Mouse (Mus musculus): ENCODE measurements at regions not wholly inside any gene's neighbourhood (a gene's known extent, or its start where the extent isn't known, plus 50 kb on each side); places are given as distances from the start of the nearest gene placed in this dataset.
"Not testable (repeated sequence)": the region's sequence is repeated elsewhere in the genome, so short reads cannot be mapped to it uniquely, and the experiment has no call there.

DNA sequence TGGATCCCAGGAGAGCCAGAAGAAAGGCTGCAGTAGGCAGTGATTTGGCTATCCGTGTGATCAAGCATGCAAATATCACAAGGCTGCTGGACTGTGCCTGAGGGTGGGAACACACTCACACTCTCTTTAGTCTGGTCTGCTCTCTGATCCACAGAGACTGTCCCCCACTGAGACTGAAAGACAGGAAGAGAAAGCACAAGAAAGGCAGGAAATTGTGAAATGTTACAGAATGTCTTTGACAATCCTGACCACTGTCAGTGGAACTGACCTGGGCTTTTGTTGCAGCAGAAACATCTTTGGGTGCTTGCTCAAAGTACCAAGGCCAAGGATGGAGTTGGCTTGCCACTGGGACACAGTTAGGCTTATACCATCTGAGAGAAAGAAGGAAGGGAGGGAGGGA is 52.3 kb upstream of the Gpd2 start:
- Histone ChIP-seq H3K4me3 (no peak overlapping the region), H3K27ac (replicated peaks) (no peak overlapping the region), H3K4me1 (peaks cover 11% of the 10 kb centered on the region), H3K27me3 (replicated peaks; ENCODE audit: low read depth, poor library complexity, severe bottlenecking) (no peaks in the 10 kb centered on the region), H3K9me3 (no peaks in the 10 kb centered on the region), H3K36me3 (replicated peaks) (no peaks in the 10 kb centered on the region)
- 0% methylated on average over 1 of the region's 1 CpGs for WGBS
- DNase-seq (ENCODE audit: low spot score): no peak

DNA sequence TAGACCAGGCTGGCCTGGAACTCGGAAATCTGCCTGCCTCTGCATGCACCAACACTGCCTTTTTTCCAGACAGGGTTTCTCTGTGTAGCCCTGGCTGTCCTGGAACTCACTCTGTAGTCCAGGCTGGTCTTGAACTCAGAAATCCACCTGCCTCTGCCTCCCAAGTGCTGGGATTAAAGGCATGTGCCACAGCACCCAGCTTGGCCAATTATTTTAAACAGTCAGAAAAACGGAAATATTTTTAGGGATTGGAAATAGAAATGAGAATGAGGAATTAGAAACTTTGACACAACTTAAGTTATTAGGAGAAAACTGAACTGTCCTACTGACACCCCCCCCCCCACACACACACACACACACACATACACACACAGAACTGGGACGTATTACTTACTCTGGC is 54.3 kb upstream of the Gpd2 start:
- not testable (repeated sequence) for H3K9me3 ChIP-seq; H3K4me3 ChIP-seq; H3K36me3 ChIP-seq (replicated peaks); H3K27me3 ChIP-seq (replicated peaks; ENCODE audit: low read depth, poor library complexity, severe bottlenecking); H3K27ac ChIP-seq (replicated peaks); DNase-seq (ENCODE audit: low spot score)
- 77% methylated on average over 3 of the region's 3 CpGs for WGBS
- peaks cover 11% of the 10 kb centered on the region for H3K4me1 ChIP-seq

GRCm38 (mm10) chr2:57181692-57182541 is 55.5 kb upstream of the Gpd2 start:
- WGBS: 1% methylated on average over 37 of the region's 37 CpGs

DNA sequence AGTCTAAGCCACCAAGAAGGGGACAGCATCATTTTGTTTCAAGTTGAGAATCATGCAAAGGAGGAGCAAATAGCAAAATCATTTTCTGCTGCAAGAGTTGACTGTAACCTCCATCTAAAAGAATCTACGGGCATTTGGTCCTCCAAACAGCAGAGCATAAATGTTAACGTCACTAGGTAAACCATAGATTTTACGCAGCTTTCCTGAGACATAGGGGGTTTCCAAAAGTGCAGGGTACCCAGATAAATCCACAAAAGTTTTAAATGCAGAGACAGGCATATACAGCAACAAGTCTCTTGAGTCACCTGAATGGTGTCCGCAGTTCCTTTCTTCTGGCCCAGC is 56.1 kb upstream of the Gpd2 start:
- no peak for DNase-seq (ENCODE audit: low spot score)
- WGBS: 14% methylated on average over 4 of the region's 4 CpGs
- H3K27ac ChIP-seq (replicated peaks): peak overlapping the region; percentile 91

More at GRCm38 (mm10) chr2:57181692-57182541, 55.5 kb upstream of the Gpd2 start:
- H3K4me1 ChIP-seq: peaks cover 11% of the 10 kb centered on the region
- H3K27ac ChIP-seq (replicated peaks): peak overlapping the region; percentile 91
- H3K4me3 ChIP-seq: peak overlapping the region; percentile 72
- H3K36me3 ChIP-seq (replicated peaks): no peaks in the 10 kb centered on the region
- no peaks in the 10 kb centered on the region for H3K9me3 ChIP-seq
- H3K27me3 ChIP-seq (replicated peaks; ENCODE audit: low read depth, poor library complexity, severe bottlenecking): no peaks in the 10 kb centered on the region
- peak; percentile 93 for DNase-seq (ENCODE audit: low spot score)

DNA sequence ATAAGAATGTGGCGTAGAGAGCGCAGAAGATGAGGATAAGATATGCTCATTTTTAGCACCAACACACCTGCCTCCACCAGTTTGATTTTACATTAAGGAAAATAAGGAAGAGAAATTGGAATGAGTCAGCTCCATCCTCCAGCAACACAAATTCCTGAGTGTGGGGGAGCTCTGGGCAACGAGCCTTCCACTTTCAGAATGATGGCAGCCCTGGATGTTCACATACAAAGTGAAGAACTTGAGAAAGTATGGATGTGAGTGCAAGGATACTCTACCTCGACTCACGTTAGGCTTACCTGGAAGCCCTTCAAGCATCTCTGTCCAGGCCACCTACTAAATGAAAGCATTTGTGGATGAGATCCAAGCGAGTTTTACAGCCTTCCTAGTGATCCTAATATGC is 54.3 kb upstream of the Nr4a2 start:
- Histone ChIP-seq H3K9me3 (no peaks in the 10 kb centered on the region), H3K27ac (replicated peaks) (no peak overlapping the region), H3K4me1 (0 out of 2 replicates have a peak, but pooled peaks cover 4% of the 10 kb centered on the region), H3K27me3 (replicated peaks; ENCODE audit: low read depth, poor library complexity, severe bottlenecking) (no peaks in the 10 kb centered on the region), H3K4me3 (no peak overlapping the region), H3K36me3 (replicated peaks) (no peaks in the 10 kb centered on the region)
- WGBS: 86% methylated on average over 6 of the region's 6 CpGs
- DNase-seq (ENCODE audit: low spot score): no peak

More for the DNA sequence above, 56.1 kb upstream of the Gpd2 start:
- peak overlapping the region; percentile 72 for H3K4me3 ChIP-seq
- H3K36me3 ChIP-seq (replicated peaks): no peaks in the 10 kb centered on the region
- H3K27me3 ChIP-seq (replicated peaks; ENCODE audit: low read depth, poor library complexity, severe bottlenecking): no peaks in the 10 kb centered on the region
- H3K9me3 ChIP-seq: no peaks in the 10 kb centered on the region
- peaks cover 11% of the 10 kb centered on the region for H3K4me1 ChIP-seq

DNA sequence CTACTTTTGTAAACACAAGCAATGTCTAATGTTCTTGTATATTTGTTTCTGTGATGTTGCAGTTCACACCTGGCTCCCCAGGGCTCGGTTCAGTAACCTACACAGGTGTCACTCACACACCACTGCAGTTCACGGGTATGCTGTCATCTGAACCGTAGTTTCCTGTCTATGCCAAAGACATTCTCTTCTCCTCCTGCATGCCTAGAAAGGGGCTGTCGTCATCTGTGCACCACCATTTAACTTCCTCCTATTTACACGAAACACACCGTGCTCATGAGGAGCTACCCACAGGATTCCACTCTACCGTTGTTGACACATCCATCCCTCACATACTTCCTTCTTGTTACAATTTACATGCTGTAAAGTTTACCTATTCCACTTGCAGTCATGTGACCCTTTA is 52.7 kb upstream of the Nr4a2 start:
- no peak overlapping the region for H3K4me3 ChIP-seq
- WGBS: 90% methylated on average over 7 of the region's 7 CpGs

DNA sequence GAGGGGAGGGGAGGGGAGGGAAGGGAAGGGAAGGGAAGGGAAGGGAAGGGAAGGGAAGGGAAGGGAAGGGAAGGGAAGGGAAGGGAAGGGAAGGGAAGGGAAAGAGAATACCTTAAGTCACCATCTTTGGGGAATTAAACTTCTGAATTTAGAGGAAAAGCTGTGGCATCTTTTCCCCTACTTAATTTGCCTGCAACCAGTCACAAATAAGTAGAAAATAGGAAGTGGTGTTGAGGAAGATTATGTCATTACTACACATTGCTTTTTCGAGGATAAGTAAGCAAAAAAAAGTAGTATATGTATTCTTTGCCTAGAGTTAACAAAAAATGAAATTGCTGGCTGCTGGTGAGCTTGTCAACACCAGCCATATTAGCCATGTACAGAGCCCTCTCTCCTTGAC is 51.4 kb upstream of the Nr4a2 start:
- DNase-seq (ENCODE audit: low spot score): no peak
- Histone ChIP-seq H3K27ac (replicated peaks) (no peak overlapping the region), H3K9me3 (no peaks in the 10 kb centered on the region), H3K4me3 (no peak overlapping the region), H3K4me1 (no peaks in the 10 kb centered on the region), H3K36me3 (replicated peaks) (no peaks in the 10 kb centered on the region), H3K27me3 (replicated peaks; ENCODE audit: low read depth, poor library complexity, severe bottlenecking) (no peaks in the 10 kb centered on the region)
- WGBS: 74% methylated on average over 1 of the region's 1 CpGs

More for the DNA sequence above, 52.7 kb upstream of the Nr4a2 start:
- Histone ChIP-seq H3K27ac (replicated peaks) (no peak overlapping the region), H3K4me1 (0 out of 2 replicates have a peak, but pooled peaks cover 4% of the 10 kb centered on the region), H3K36me3 (replicated peaks) (no peaks in the 10 kb centered on the region), H3K9me3 (no peaks in the 10 kb centered on the region), H3K27me3 (replicated peaks; ENCODE audit: low read depth, poor library complexity, severe bottlenecking) (no peaks in the 10 kb centered on the region)
- DNase-seq (ENCODE audit: low spot score): no peak

All from embryonic facial prominence, embryonic 10.5 days (tissue).